Mouse (Mus musculus): Measurements from ENCODE around the gene Rab14. TPM values are rescaled to one million over a fixed set of nuclear protein-coding genes. Genes with fewer than 3 reads are reported as not detected.

Gene Rab14
- polyA plus RNA-seq, 1 experiment from 2014 or later = 239 TPM

DNA sequence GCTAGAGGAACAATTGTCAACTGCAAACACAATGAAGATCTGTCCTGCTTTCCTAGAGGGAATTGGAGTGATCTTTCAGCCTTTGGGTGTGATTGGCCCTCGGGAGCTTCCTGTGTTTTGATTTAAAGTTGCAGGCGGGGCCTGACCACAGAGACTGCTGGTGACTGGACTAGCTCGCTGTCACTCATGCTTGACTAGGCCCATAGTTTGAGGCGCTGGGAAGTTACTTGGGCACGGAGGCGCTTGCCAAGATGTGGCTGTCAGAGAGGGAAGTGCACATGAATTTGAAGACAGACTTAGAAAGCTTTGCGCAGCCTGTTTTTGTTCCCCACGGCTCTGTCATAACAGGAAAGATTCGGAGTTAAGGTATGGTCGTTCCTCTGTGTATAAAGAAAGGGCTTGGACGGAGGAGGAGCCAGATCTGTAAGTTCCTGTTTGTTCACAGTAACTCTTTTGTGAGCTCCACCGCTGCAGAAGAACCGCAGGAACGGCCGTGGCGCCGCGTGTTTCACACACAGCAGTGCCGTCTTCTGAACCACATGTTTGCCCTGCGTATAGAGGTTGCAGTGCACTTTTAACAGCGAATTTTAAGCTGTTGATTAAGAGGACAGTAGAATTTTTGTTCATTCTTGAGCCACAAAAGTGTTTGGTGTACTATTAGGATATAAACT, 68.8 kb downstream of the Rab14 start:
- Histone ChIP-seq H3K4me3 (ENCODE audit: low read depth, low read length) (peak overlapping the region; percentile 60), H3K27ac (ENCODE audit: low read depth, low read length) (peak overlapping the region; percentile 87), H3K9me3 (replicated peaks; ENCODE audit: control insufficient read depth, low read length) (no peaks in the 10 kb centered on the region), H3K36me3 (ENCODE audit: control insufficient read depth, insufficient read depth, low read length) (peaks cover 4% of the 10 kb centered on the region; the same call in 1 of the 2 replicates), H3K27me3 (ENCODE audit: control insufficient read depth, insufficient read depth, low read length) (no peaks in the 10 kb centered on the region), H3K4me2 (peak overlapping the region; percentile 83), H3K9ac (ENCODE audit: low read depth, low read length) (peak overlapping the region; percentile 75), H3K4me1 (ENCODE audit: control insufficient read depth, insufficient read depth, low read length) (peaks cover 10% of the 10 kb centered on the region)
- under 1% methylated on average over 21 of the region's 21 CpGs for WGBS (ENCODE audit: insufficient replicate concordance)
- peak; percentile 92 for ATAC-seq (replicated peaks; ENCODE audit: insufficient number of reproducible peaks, low FRiP score, low TSS enrichment)

DNA sequence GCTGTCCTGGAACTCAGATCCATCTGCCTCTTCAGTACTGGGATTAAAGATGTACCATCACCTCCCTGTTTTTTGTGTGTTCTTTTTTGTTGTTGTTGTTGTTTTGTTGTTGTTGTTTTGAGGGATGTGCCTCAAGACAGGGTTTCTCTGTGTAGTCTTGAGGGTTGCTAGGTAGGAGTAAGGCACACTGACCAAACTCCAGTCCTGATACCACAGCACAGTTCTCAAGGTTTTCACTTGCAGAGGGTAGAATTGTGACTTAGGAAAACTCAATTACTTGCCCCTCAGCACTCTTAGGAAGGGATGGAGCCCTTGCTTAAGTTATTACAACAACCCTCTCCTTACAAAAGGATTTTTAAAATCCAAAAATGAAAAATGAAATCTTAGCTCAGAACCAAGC, 69.4 kb downstream of the Rab14 start:
- Histone ChIP-seq H3K4me2 (peak overlapping the region; percentile 83), H3K4me3 (ENCODE audit: low read depth, low read length) (peak overlapping the region; percentile 60)

More for the DNA sequence above, 69.4 kb downstream of the Rab14 start:
- ATAC-seq (replicated peaks; ENCODE audit: insufficient number of reproducible peaks, low FRiP score, low TSS enrichment) = no peak
- H3K36me3 ChIP-seq (ENCODE audit: control insufficient read depth, insufficient read depth, low read length) = peaks cover 4% of the 10 kb centered on the region; the same call in 1 of the 2 replicates
- H3K9me3 ChIP-seq (replicated peaks; ENCODE audit: control insufficient read depth, low read length) = no peaks in the 10 kb centered on the region
- no peaks in the 10 kb centered on the region for H3K27me3 ChIP-seq (ENCODE audit: control insufficient read depth, insufficient read depth, low read length)
- peak overlapping the region; percentile 2; the same call in 1 of the 2 replicates for H3K27ac ChIP-seq (ENCODE audit: low read depth, low read length)
- peaks cover 10% of the 10 kb centered on the region for H3K4me1 ChIP-seq (ENCODE audit: control insufficient read depth, insufficient read depth, low read length)
- no peak overlapping the region for H3K9ac ChIP-seq (ENCODE audit: low read depth, low read length)

Other genes starting within 250 kb of the Rab14 start
- 0.65 and 1.3 TPM in 2 replicates for gene Traf1, start 239.3 kb downstream of the Rab14 start, polyA plus RNA-seq (2014; fragmentation: Nextera tagmentation; extraction: Ambion mirVana)
- 0.17 TPM in 1 of 2 replicates, not detected in the other for gene Hc, start 139.7 kb downstream of the Rab14 start, polyA plus RNA-seq (2014; fragmentation: Nextera tagmentation; extraction: Ambion mirVana)
- 0.34 and 0.99 TPM in 2 replicates for gene AI182371, start 99.6 kb downstream of the Rab14 start, polyA plus RNA-seq (2014; fragmentation: Nextera tagmentation; extraction: Ambion mirVana)
- 18.9 and 23.0 TPM in 2 replicates for gene Cntrl, start 91.6 kb downstream of the Rab14 start, polyA plus RNA-seq (2014; fragmentation: Nextera tagmentation; extraction: Ambion mirVana)
- gene Gsn, start 55.3 kb upstream of the Rab14 start, polyA plus RNA-seq (2014; fragmentation: Nextera tagmentation; extraction: Ambion mirVana) = 116 and 132 TPM in 2 replicates
- 39.6 and 46.1 TPM in 2 replicates for gene Stom, start 135.9 kb upstream of the Rab14 start, polyA plus RNA-seq (2014; fragmentation: Nextera tagmentation; extraction: Ambion mirVana)
- not detected in 2 replicates for gene 4930568D16Rik, start 166.6 kb upstream of the Rab14 start, polyA plus RNA-seq (2014; fragmentation: Nextera tagmentation; extraction: Ambion mirVana)
- gene 4930402F06Rik, start 196.1 kb upstream of the Rab14 start, polyA plus RNA-seq (2014; fragmentation: Nextera tagmentation; extraction: Ambion mirVana) = not detected in 2 replicates

Data from heart, embryonic 11.5 days (tissue).